9 mouse cellular contexts compared by ENCODE assay signal in genomic region chr2:103784621-103785020, GRCm38 (mm10). TPM values are rescaled to one million over a fixed set of nuclear protein-coding genes. Genes with fewer than 3 reads are reported as not detected.
A peak's percentile ranks its signal among the peaks of the same experiment; 100 is the strongest.
DNase-seq lines count a peak whose midpoint lies in the region; ATAC-seq and TF ChIP-seq lines count a peak whose summit lies in the region.
"Had no signal": no experiment of that assay in that cellular context is flagged by ENCODE, and none has a peak within 500 bp of the region (broad histone marks: within the 10 kb centered on the region; RNA-seq: fewer than 3 reads in every experiment).

No protein-coding gene starts in this region.

- TF ChIP-seq CTCF in ES-Bruce4 (IDR thresholded peaks at IDR 0.05; ENCODE audit: low read depth, low read length): peak; percentile 43
- TF ChIP-seq CTCF in cortical plate, adult 2 months (IDR thresholded peaks at IDR 0.05; ENCODE audit: extremely low read depth, insufficient read depth, low read length): peak; percentile 25; the same call in 1 of the 2 replicates

- no peak for TF ChIP-seq POLR2A in ES-Bruce4 (IDR thresholded peaks at IDR 0.05; ENCODE audit: insufficient read depth, low read length)
- TF ChIP-seq POLR2A in cortical plate, adult 2 months (IDR thresholded peaks at IDR 0.05; ENCODE audit: extremely low read depth, insufficient read depth, low read length): no peak

- no peak overlapping the region for H3K9ac ChIP-seq in kidney, embryonic 16.5 days (replicated peaks; ENCODE audit: low read length)
- no peak overlapping the region for H3K9ac ChIP-seq in ES-Bruce4 (ENCODE audit: low read depth, poor library complexity, severe bottlenecking)
- H3K9ac ChIP-seq: heart, embryonic 13.5 days had no signal

- DNase-seq in kidney, adult 18-20 months: peak; percentile 33
- DNase-seq in retina, postnatal 1 day: peak; percentile 24
- no peak for DNase-seq in layer of hippocampus, adult 18-20 months (ENCODE audit: low spot score in 2 of 2)
- DNase-seq in gastrocnemius, postnatal 25 days: no peak
- no peak for DNase-seq in layer of hippocampus, adult 11-12 months (ENCODE audit: low spot score)

- 88% methylated on average over 4 of the region's 4 CpGs for WGBS in kidney, embryonic 16.5 days

- ATAC-seq in kidney, embryonic 16.5 days (ENCODE audit: low FRiP score, low TSS enrichment): no peak

- H3K27ac ChIP-seq in kidney, embryonic 16.5 days (ENCODE audit: low read length): no peak overlapping the region
- no peak overlapping the region for H3K27ac ChIP-seq in ES-Bruce4 (ENCODE audit: insufficient read depth, low read length)
- H3K27ac ChIP-seq in cortical plate, adult 2 months (ENCODE audit: insufficient read depth, low read length): no peak overlapping the region
- H3K27ac ChIP-seq: heart, embryonic 13.5 days had no signal

- no peak overlapping the region for H3K4me2 ChIP-seq in kidney, embryonic 16.5 days (replicated peaks; ENCODE audit: low read depth, low read length)
- H3K4me2 ChIP-seq: heart, embryonic 13.5 days had no signal

- H3K4me1 ChIP-seq in kidney, embryonic 16.5 days (ENCODE audit: insufficient read depth, low read length): 0 out of 2 replicates have a peak, but pooled peaks cover 3% of the 10 kb centered on the region
- no peaks in the 10 kb centered on the region for H3K4me1 ChIP-seq in ES-Bruce4 (ENCODE audit: control insufficient read depth, insufficient read depth, low read length)
- H3K4me1 ChIP-seq in cortical plate, adult 2 months (ENCODE audit: control insufficient read depth, insufficient read depth, low read length): no peaks in the 10 kb centered on the region; the same call in 1 of the 2 replicates

- peaks cover 21% of the 10 kb centered on the region for H3K36me3 ChIP-seq in kidney, embryonic 16.5 days (ENCODE audit: insufficient read depth, low read length)
- peaks cover 51% of the 10 kb centered on the region for H3K36me3 ChIP-seq in ES-Bruce4 (ENCODE audit: control insufficient read depth, insufficient read depth, low read length, poor library complexity, severe bottlenecking)

- no peaks in the 10 kb centered on the region for H3K9me3 ChIP-seq in kidney, embryonic 16.5 days (ENCODE audit: low read length)
- no peaks in the 10 kb centered on the region for H3K9me3 ChIP-seq in ES-Bruce4 (replicated peaks; ENCODE audit: control insufficient read depth, insufficient read depth, low read length, poor library complexity, severe bottlenecking)
- H3K9me3 ChIP-seq: heart, embryonic 13.5 days had no signal

- no peaks in the 10 kb centered on the region for H3K27me3 ChIP-seq in kidney, embryonic 16.5 days (ENCODE audit: insufficient read depth, low read length)
- H3K27me3 ChIP-seq in ES-Bruce4 (ENCODE audit: control insufficient read depth, insufficient read depth, low read length, poor library complexity, severe bottlenecking): no peaks in the 10 kb centered on the region
- H3K27me3 ChIP-seq: heart, embryonic 13.5 days had no signal

- TF ChIP-seq EP300 in ES-Bruce4 (IDR thresholded peaks at IDR 0.05; ENCODE audit: insufficient read depth, low read depth, low read length): no peak

- H3K4me3 ChIP-seq in kidney, embryonic 16.5 days (ENCODE audit: low read length): no peak overlapping the region
- H3K4me3 ChIP-seq in ES-Bruce4 (ENCODE audit: low read depth, low read length): no peak overlapping the region
- H3K4me3 ChIP-seq in cortical plate, adult 2 months (ENCODE audit: insufficient read depth, low read length): no peak overlapping the region
- H3K4me3 ChIP-seq: heart, embryonic 13.5 days had no signal

RNA-seq across cellular contexts. Expression of gene Caprin1, which starts 12.8 kb away (rescaled TPM):
- polyA plus RNA-seq in kidney, embryonic 16.5 days (2015; fragmentation: Nextera tagmentation; extraction: Ambion mirVana): 324 and 325 TPM in 2 replicates
- polyA plus RNA-seq in ES-Bruce4 (2011; ENCODE audit: insufficient read depth, insufficient read length, low read depth, missing spikeins): 536 and 550 TPM in 2 replicates
- polyA plus RNA-seq in cortical plate, adult 2 months (2012; rRNA removed): 143 and 147 TPM in 2 replicates
- 100 to 1,000 TPM; 308 to 313 TPM for total RNA-seq in layer of hippocampus, adult 18-20 months (2021)
- 100 to 1,000 TPM; 108 to 110 TPM for total RNA-seq in gastrocnemius, postnatal 25 days (2021)

RNA-seq across cellular contexts. Expression of gene Nat10, which starts 23.6 kb away (rescaled TPM):
- 32.1 and 32.2 TPM in 2 replicates for polyA plus RNA-seq in kidney, embryonic 16.5 days (2015; fragmentation: Nextera tagmentation; extraction: Ambion mirVana)
- 89.5 and 90.9 TPM in 2 replicates for polyA plus RNA-seq in ES-Bruce4 (2011; ENCODE audit: insufficient read depth, insufficient read length, low read depth, missing spikeins)
- 45.3 and 46.7 TPM in 2 replicates for polyA plus RNA-seq in cortical plate, adult 2 months (2012; rRNA removed)
- 10 to 100 TPM; 30.3 to 33.3 TPM for total RNA-seq in layer of hippocampus, adult 18-20 months (2021)
- total RNA-seq in gastrocnemius, postnatal 25 days (2021): 10 to 100 TPM; 14.7 to 15.3 TPM

Comparison
In these comparisons a context has a peak if more than half of its experiments do, and no peak if none do; other contexts are left out.
1. DNase-seq: peak in kidney, adult 18-20 months (single experiment) and retina, postnatal 1 day (single experiment); none in layer of hippocampus, adult 18-20 months (0 of 2), gastrocnemius, postnatal 25 days (single experiment) and layer of hippocampus, adult 11-12 months (single experiment).